Mouse (Mus musculus) mature B cell (primary cell): ENCODE data around the gene Zfyve1.
"Not testable (repeated sequence)": the region's sequence is repeated elsewhere in the genome, so short reads cannot be mapped to it uniquely, and the experiment has no call there.

Experiments
- in situ Hi-C: fragments of 300-500 bp; cut with MboI; formaldehyde crosslinking; loops from 2 replicates; pipeline ENCODE4 v1.14.3; 2019

The Zfyve1 gene

DNA sequence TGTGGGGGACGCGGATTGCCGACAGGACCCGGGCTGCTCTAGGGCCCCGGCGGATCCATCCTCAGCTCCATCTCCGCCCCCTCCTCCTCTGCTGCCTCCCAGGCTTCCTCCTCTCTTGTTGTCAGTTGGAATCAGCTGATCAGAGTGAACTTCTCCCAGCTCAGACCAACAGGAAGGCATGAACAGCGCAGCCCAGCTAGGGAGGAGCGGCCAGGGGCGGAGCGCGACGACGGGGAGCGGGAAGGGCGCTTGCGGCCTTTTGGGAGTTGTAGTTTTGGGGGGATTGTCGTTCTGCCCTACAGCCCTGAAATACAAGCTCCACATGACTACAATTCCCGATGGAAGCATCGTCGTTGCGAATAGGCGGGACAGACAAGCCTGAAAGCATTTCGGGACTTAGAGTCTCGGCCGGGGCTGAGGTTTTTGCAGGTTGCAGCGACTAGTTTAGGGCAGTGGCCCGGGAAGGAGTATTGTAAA, at the start of gene Zfyve1:
Zfyve1 (minus strand) TSS at position 198 of the 477 bp plus-strand sequence.
- in situ Hi-C loops: no loop called here

DNA sequence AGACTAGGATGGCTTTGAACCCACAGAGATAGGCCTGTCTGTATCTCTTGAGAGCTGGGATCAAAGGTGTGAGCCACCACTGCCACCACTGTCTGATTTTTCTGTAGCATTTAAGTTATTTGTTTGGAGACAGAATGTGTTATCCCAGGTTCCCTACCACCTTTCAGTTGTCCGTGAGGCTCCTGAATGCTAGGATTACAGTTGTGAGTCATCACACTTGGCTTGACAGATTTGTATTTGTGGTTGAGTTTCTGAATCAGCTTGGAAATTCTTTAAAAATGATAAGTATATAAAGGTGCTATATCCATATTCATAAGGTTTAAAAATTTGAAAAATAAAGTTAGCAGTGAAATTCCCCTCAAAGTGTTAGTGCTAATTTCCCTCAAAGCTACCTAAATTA, 46.1 kb upstream of the Zfyve1 start:
- in situ Hi-C loops: no loop called here

DNA sequence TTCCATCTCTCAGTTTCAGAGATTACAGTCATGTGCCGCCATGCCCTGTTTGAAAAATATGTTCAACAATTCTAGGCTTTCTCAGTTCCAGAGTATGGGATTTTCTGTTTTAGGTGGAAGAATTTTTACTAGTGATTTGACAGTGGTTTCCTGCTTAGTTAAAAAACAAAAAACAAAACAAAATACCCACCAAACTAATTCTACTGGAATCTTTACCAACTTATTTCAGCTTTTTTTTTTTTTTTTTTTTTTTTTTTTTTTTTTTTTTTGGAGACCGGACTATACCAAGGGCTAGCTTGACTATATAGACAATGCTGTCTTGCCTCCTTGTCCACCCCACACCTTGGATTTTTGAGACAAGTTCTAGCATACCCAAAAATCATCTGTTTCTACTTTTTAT, 44.2 kb upstream of the Zfyve1 start:
- in situ Hi-C loops: no loop called here

DNA sequence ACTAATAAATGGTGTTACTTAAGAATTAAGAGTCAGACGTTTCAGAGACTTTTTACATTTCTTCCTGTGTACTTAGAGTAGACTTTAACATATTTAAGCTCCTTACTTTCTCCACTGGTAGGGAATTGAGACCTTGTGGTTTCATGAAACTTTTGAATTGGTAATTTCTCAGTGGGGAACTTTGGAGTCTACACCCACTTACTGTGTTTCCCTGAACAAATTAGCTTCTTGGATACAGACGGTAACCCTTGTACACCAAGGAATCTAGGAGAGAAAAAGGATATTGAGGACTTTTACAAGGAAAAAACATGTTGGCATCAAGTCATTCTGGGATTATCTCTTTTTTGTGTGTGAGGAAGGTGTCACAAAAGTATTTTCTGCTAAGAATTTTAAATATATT, 36.8 kb upstream of the Zfyve1 start:
- in situ Hi-C loops: no loop called here

DNA sequence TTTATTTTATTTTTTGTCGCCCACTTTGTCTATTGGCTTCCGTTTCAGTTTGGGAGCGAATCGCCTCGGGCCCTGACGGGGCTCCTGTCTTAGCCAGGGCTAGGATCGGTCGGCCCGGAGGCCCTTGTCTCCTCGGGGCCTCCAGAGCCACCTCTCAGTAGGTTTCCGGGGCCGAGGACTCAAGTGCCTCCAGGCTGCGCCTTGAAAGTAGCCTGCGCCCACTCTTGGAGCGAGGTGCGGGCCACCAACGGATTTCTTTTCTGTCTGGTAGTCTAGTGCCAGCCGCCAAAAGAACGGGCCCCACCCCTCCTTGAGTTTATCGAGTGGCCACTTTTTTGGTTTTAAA, 35.6 kb upstream of the Zfyve1 start:
- in situ Hi-C loops: no loop called here

DNA sequence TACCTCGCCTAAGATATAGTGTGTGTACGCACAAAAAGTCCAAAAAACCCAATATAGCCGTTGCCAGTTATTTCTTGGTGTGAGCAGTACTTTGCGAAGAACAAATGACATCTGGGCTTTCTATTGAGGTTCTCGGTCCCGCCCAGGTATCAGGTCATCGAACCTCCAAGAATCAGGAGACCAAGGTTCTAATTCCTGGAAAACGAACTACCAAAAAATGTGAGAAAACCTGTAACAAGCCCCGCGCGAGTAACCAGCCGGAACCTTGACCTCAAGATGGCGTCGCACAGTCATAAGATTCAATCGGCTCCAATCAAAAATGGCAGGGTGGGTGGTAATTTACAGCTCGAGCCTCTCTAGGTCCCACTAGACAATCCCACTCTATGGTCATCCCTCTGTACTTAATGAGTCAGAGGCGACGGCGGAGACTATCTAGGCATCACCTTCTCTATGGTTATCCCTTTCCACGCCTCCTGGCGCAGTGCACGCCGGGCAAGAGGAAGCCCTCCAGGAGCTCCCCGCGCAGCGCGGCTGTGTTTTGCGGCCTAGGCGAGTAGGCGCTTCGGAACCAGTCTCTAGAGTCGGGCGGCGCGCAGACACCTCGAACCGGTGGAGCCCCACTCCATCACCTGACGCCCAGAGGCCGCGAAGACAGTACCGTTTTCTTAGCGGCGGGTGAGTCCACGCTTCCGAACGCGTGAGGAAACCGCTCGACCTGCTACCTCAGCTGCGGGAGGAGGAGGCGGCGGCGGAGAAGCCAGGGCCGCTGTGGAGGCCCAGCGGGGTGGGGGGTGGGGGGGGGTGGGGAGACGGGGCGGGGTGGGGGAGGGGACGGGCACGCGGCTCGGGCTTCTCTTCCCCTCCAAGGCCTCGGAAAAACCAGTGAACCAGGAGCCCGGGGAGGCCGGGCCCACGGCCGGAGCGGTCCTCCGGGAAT, 35.0 kb upstream of the Zfyve1 start:
- in situ Hi-C loops: no loop called here

DNA sequence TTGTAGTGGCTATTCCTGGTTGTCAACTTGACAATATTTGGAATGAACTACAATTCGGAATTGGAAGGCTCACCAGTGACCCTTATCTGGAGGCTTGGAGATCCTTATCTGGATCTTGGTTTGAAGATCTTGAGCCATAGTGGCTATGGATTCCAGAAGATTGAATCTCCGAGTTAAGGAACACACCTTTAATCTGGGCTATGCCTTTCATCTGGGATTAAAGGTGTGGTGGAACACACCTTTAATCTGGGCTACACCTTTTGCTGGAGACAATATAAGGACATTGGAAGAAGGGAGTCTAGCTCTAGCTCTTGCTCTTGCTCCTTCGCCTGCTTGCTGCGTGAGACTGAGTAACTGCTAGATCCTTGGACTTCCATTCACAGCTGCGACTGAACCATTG, 33.9 kb upstream of the Zfyve1 start, which contains the start of gene Rbm25:
Rbm25 (plus strand) TSS at position 301 of the 400 bp plus-strand sequence.
- in situ Hi-C loops: not testable (repeated sequence)

DNA sequence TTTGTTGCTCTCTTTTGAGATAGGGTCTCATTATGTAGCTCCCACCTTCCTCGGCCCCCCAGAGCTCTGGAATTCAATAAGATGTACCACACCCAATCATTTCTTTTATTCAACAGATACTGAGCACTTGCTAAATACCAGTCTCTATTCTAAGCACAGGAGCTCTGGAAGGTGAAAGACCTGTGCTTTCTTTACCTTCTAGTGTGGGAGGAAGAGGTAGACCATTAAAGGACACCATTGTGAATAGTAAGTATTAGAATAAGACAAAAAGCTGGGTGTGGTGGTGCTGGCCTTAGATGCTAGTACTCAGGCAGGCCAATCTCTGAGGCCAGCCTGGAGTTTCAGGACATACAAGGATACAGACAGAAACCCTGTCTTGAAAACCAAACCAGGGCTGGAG, 27.3 kb upstream of the Zfyve1 start:
- in situ Hi-C loops: no loop called here

DNA sequence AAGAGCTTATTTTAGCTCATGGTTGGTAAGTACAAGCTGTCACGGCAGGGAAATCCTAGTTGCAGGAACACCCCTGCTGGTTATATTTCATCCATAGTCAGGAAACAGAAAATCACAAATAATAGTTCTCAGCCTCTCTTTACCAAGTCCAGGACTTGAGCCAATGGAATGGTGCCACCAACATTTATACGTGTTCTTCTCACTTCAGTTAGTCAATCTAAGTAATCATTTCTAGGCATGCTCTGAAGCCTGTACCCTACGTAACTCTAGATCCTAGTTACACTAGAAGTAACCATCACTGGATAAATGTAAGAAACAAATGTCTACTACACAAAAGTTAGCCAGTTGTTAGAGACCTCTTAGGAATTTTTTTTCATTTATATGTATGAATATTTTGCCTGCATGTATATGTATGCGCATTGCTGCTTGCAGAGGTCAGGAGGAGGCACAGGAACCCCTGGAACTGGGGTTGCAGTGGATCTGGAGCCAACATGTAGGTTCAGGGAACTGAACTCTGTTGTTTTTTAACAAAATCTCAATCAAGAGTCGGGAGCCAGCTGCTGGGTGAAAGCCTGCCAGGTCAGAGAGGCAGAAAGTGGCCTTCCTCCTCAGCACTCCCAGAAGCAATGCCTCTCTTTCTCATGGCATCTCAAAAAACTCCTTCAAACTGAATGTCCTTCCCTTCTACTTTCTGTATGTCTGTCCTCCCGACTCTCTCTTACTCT, 25.2 kb upstream of the Zfyve1 start:
- in situ Hi-C loops: no loop called here

DNA sequence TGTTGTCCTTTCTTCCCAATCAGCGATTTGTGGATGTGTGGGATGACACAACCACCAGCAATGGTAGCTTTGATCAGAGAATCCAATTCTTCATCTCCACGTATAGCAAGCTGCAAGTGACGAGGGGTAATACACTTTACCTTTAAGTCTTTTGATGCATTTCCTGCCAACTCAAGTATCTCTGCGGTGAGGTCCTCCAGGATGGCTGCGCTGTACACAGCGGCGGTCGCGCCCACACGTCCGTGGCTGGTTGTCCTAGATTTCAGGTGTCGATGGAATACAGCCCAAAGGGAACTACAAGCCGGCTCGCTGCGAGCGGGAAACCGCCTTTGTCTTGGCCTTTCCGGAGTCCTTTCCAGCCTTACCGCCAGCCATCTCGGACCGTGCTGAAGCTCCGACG, 23.7 kb upstream of the Zfyve1 start:
- in situ Hi-C loops: not testable (repeated sequence)

DNA sequence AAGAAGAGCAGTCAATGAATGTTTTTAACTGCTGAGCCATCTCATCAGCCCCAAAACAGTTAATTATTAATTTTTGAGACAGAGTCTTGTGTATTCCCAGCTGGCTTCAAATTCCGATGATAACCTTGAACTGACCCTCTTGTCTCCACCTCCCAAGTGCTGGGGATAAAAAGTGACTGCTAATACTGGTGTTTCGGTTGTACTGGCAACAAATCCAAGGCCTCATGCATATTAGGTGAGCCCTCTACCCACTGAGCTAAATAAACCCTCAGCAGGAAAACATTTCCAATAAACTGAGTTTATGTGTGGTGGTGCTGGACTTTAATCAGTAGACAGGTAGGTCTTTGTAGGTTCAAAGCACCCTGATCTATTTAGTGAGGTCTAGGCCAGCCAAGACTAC, 22.0 kb upstream of the Zfyve1 start:
- in situ Hi-C loops: no loop called here

DNA sequence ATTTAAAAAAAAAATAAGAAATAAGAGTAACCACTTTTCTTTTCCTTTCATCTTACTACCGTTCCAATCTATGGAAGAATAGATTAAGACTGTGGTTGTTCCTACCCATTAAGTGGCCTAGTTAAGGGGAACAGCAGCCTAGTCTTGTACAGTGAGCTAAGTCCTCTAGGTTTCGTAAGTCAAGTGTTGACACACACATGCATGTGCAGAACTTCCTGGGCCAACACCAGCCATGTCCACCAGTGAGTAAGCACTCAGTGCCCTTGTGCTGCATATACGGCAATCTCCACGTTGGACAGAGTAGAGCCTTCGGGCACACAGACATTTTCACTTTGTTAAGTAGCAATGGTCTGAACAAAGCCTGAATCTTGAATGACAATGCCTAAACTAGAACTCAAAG, 20.2 kb upstream of the Zfyve1 start:
- in situ Hi-C loops: no loop called here

DNA sequence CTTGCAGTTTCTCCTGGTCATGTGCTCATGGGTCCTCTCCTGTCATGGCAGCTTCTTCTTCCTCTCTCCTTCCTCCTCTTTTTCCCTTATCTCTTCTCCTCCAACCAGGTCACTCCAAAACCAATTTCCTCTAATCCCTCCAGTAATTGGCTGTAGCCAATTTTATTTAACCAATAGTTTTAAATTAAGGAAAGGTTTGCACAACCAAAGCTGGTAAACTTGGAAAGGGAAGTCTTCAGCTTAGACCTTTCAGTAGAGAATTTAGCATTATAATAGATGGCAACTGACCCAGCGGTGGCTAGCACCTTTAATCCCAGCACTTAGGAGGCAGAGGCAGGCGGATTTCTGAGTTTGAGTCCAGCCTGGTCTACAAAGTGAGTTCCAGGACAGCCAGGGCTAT, 9.4 kb upstream of the Zfyve1 start:
- in situ Hi-C loops: not testable (repeated sequence)

DNA sequence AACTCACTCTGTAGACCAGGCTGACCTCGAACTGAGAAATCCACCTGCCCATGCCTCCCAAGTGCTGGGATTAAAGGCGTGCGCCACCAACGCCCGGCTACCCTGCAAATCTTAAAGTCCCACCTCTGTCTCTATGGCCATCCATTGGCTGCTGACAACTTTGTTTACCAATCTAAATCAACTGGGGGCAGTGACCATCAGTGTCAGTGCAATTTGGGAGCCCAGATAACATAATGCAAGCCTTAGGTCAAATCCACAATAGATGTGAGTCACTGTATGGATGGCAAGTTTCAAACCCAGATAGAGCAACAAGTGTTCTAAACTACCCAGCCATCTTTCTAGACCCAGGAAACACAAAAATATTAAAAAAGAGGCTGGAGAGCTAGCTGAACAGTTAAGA, 5.3 kb upstream of the Zfyve1 start:
- in situ Hi-C loops: no loop called here

DNA sequence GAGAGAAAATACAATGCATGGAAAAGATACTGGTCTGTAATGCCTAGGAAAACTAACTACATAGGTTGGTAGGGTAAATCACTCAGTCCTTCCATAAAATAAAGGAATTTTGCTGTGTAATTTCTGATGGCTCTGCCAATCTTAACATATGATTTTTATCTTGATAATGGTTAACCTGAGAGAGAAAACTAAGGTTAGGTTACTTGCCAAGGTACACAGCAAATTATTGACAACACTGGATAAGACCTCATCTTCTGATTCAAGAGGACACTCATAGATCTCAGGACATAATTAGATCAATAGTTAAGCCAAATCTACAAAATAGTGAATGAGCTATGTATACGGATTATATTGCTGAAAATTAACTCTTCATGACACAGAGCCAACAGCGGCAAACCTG, 859 bp upstream of the Zfyve1 start:
- in situ Hi-C loops: no loop called here

DNA sequence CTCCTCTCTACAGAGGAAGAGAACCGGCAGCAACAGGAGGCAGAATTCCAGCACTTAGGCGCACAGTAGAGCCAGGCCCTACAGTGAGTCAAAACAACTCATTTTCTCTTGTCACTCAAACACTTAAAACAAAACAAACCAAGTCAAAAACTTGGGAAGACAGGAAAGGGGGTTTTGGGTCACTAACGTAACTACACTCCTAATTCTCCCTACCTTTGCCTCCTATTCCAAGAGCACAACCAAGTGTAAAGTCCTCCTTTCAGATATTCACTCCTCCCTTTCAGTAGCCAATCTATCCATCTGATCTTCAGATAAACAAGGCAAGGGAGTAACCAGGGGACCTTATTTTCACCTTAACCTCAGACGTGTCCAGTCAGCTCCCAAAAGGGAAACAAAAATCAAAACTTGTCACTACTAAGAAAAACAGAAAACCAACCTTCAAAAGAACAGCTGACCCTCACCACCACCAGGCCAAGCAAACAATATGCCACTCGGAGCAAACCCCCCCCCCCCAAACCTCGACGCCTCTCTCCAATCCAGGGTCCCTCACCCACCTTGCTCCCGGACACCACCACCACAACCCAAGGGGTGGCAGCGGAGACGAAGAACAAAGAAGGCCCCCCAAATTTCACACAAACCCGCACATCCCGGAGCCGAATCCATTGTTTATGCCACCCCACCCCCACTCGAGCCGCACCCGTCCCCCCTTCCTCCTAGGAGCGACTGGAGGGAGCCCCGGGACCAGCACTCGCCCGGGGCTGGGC, 649 bp downstream of the Zfyve1 start:
- in situ Hi-C loops: no loop called here

DNA sequence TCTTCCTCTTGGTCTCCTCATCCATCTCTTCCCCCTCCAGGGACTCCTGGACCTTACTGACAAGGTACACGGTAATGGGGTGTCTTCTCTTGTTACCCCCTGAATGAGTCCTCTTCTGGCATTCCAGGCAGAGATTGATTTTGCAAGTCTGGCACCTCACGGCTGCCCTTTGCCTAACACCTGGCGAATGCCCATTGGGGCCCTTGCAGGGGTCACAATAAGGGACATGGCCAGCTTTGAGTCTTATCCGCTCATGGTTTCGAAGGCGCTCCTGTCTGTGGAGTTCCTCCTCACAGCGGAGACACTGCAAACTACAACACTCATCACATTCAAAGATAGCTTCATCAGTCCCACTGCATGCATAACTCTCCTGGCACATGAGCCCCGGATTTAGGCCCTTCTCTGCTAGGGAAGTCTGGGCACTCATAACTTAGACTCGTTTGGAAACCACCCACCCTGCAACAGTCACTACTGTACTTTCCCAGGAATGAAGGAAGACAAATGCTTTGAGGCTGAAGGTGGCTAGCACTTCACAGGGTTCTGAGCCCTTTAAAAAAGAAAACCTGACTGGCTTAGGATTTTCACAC, 2.5 kb downstream of the Zfyve1 start:
- in situ Hi-C loops: no loop called here

DNA sequence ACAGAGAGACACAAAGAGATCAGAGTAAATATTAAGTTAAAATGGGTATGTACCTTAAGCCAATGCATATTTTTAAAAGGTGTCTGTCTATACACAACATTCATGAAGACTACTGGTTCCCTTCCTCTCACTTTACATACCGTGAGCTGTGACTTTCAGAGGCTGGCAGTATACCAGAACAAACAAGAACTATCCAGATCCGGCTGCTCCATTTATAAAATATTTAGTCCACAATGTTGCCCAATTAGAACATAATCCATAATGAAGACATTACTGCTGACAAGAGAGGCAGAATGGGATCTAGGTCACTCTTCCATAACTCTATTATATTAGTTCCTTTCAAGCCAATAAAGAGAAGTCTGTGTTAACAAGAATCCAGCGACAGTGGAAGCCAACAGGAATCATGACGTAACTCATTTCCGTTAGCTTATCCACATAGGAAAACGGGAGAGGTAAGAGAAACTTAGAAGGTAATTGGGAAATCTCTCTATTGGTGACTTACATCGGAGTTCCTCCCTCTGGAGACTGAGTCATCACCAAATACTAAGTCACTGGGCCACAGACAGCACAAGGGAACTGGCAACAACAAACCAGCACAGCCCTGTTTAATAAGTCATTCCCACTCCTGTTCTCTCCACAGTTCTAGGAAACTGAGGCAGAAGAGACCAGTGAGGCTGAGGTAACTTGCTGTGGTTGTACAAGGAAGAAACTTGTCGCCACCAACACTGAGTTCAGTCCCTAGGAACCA, 5.1 kb downstream of the Zfyve1 start:
- in situ Hi-C loops: no loop called here

DNA sequence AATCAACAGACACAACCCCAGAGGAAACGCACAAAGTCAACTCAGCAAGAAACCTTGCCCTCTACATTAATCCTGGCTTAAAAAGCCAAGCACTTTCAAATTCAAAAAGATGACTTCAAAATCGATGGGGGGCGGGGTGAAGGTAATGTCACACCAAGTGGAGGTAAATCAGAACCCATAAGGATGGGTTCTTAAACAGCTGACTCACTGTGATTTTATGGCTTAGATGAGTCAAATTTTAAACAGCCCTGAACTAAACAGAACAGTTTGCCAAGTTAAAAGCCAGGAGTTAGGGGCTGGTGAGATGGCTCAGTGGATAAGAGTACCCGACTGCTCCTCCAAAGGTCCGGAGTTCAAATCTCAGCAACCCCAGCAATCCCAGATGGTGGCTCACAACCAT, 10.4 kb downstream of the Zfyve1 start:
- in situ Hi-C loops: no loop called here

DNA sequence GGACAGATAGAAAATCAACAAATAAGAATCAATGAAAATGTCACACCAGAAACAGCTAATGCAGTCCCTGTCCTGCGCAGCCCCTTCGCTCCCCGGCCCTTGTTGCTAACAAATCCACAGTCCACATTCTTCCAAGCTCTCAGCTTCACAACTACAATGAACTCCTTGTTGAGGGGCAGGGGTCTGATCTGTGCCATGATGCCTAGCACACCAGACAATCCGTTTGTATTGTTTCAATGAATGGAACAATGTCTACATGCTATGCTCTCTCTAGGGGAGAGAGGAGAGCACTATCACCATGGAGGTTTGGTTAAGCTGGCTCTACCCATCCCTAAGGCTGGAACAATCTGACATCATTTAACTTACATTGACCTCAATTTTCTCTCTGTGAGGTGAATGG, 14.3 kb downstream of the Zfyve1 start:
- in situ Hi-C loops: no loop called here

DNA sequence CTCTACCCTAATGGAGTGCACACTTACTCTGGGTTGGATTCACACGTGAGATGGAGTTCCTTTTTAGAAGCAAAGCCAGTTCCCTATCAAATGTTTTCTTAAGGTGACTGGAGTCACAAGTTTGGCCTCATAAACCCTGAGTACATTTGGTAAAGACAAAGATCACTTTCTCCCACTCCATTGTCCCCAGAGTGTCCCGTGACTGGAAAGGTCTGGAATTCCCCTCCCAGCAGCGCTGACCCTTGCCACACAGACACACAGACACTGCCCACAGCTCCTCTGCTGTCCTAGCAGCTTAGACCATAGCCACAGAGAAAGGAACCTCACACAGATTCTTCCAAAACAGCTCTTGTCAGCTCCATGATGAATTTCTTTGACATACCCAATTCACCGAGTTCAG, 14.9 kb downstream of the Zfyve1 start:
- in situ Hi-C loops: no loop called here
